Mouse (Mus musculus) hindlimb bud, embryonic 11.5 days (tissue): ENCODE data around the gene Il22.
A peak's percentile ranks its signal among the peaks of the same experiment; 100 is the strongest.
"Not testable (repeated sequence)": the region's sequence is repeated elsewhere in the genome, so short reads cannot be mapped to it uniquely, and the experiment has no call there.

Source experiments
- DNase-seq: peaks from one replicate; pipeline ENCODE4 v3.0.0-alpha.2; 2012; ENCODE audit warnings: low read depth, low spot score; ENCODE audit errors: extremely low spot score

Il22 gene

DNA sequence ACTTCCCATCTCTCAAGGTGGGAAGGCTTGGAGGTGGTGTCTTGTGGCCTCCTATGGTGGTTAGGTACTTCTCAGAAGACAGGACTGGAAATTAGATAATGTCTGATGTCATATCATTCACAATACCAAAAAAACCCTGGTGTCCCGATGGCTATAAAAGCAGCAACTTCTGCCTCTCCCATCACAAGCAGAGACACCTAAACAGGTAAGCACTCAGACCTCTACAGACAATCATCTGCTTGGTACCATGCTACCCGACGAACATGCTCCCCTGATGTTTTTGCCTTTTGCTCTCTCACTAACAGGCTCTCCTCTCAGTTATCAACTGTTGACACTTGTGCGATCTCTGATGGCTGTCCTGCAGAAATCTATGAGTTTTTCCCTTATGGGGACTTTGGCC is at the start of gene Il22:
Gene Il22 (plus strand): TSS at position 301 of the 400 bp plus-strand sequence.
- DNase-seq, result no peak

DNA sequence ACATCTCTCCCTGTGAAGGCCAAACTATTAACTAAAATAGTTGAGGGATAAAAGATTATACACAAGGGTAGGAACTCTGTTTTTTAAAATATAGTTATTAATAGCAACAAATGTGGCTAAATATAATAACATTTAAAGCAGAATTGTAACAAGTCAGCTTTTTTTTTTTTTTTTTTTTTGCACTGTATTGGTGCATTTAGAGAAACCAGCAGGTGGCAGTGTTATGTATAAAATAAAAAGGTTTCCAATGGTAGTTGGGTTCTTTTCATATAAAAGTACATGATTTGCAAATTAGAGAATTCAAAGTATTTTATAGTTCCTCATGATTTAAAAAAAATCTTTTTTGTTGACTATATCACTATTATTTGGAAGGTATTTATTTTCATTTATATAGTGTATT is 48.8 kb upstream of the Il22 start:
- no peak for DNase-seq

DNA sequence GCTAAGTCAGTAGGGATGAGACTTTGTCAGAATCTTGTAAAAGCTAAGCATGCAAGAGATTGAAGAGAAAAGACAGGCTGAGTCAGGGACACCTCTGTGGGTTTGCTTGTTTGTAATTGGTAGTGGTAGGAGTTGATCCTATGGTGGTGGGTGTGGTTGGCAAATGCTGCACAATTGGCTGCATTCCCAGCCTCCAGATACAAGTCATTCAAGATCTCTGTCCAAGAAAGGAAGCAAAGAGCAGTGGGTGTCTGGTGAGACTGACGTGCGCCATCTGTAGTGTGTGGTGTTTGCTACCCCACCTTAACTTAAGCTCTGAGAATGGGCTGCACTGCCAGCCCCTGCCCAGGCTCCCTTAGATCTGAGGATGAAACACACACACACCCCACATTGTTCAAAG is 43.6 kb upstream of the Il22 start:
- DNase-seq, result no peak

DNA sequence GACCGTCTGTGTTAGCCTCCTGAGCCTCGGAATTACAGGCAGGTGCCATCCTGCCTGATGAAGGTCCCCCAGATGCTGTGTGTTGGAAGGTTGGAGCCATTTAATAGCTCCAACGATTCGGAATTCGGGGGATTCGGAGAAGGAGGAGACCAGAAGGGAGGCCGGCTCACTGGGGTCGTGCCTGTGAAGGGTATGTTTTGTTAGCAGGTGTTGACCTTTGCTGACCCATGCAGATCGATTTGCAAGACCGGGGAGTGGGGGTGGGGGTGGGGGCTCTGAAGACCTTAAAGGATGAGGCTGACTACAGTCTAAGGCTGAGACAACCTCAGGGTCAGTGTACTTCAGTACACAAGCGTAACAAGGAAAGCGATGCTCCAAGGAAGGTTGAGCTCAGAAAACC is 35.5 kb upstream of the Il22 start:
- no peak for DNase-seq

DNA sequence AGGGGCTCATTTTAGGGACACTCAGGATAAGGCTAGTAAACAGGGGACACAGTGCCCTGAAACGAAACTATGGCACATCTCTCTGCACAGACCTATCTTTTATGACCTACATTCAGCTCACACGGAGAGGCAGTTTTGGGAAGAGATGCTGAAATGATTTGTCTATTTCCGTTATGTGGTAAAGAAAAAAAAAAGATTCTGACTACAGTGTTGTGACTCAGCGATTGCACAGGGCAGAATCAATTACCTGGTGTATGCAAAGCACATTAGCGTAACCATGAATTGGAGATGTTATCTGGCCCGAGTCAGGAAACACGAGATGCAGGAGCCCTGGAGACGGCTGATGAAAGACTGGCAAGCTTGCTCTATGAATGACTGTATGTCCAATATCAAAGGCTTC is 32.3 kb upstream of the Il22 start:
- no peak for DNase-seq

DNA sequence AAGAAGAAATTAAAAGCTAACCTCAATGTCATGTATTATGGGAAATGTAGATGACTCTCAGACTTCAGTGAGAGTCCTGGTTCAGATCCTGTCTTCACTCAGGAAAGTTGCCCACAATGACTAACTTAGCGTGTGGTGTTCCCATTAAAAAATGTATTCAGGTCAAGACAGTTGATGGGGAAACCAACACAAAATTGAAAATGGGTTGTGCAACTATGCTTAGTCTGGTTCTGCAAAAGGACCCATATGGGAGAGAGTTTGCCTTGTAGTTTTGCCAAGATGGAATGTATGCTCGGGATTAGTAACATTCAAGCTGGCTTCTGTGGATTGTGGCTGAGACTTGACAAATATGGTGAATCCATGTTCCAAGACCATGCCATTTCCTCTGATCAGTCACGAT is 31.9 kb upstream of the Il22 start:
- DNase-seq, result no peak

DNA sequence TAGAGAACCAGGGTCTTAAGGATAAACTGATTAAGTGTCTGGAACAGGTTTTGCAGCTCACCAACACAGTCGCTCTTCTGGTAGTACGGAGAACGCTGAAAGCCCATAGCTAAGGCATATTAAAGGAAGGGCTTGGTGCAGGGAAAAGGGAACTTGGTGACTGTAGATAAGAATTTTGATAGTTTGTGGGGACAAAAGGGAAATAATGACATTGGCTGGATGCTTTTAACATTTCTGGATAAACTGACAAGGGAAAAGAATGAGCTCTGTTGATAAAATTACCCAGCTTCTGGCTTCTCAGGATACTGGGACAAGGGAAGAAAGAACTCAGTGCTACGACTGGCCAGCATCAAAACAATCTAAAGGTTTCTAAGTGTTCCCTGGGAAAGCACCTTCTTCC is 29.2 kb upstream of the Il22 start:
- not testable (repeated sequence) for DNase-seq

DNA sequence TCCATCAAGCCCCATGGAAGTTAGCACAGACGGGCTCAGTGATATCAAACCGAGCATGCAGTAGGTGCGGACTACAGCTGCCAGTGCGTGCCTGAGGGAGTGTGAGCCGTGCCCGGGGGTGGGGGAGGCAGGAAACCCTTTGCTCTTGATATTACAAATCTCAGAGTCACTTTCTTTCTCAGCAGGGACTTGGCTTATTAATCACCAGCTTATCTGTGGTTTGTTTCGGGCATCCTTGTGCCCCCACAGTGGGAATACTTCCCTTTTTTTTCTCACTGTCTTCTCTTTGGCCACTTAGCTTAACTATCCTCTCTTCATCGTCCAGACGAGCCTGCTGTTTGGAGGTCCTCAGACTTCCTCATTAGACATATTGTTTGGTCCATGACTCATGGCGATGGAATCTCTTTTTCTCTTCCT is 26.0 kb upstream of the Il22 start:
- no peak for DNase-seq

DNA sequence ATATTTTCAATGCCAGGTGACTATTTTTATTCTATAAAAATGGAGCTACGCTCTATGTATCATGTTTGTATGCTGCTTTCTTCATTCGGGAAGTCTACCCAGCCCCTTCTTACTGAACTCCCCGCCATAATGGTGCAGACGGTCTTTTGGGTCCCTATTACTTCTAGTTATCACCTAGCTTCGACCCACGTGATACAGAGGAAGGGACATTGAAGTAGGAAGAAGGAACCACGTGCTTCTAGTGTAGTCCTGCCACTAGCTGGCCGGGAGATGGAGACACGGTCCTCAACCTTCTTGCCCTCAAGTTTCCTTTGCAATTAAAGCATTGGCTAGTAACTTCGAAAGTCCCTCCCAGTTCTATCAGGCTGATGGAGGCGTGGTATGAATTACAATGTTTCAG is 25.5 kb upstream of the Il22 start:
- DNase-seq, result no peak

DNA sequence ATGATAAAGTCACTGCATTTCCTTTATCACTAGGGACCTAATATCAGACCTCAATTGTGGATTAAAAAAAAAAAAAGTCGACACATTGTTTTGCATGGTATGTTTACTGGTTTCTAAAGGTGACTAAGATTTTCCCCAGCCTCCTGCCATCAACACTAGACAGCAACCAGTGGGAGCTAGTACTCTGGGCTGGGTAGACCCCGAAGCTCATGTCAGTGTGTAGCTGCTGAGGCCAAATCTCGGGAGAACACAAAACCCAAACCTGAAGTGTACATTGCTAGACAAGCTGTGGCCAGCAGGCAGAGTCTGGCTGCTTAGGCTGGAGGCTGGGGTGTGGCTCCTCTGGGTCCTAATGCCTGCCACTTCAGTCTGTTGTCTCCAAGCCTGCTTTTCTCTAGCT is 9.6 kb upstream of the Il22 start:
- DNase-seq, result not testable (repeated sequence)

DNA sequence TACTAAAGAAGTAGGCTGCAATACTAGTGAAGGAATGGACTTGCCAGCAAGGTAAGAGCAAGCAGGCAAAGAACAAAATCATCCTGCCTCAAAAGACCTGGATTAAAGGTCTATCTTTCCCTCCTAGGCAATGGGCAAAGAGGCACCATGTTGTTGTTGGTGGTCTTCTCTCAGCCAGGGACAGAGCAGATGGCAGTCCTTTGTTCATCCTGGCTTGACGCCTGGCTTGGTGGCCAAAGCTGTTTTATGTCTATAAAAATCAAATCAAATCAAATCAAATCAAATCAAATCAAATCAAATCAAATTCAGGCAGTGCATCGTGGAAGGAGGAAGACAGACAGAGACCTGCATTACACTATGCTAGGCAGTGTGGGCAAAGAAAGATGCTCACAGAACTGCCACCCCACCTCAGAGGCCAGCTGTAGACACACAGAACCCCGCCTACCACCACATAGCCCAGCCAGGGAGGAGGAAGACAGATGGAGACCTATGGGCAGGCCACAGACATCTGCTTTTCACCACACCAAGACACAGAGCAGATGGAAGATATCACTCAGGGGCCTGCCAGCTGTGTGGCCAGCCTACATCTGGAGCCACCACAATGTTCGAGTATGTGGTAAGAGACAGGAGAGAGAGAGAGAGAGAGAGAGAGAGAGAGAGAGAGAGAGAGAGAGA is 11.1 kb downstream of the Il22 start:
- not testable (repeated sequence) for DNase-seq

DNA sequence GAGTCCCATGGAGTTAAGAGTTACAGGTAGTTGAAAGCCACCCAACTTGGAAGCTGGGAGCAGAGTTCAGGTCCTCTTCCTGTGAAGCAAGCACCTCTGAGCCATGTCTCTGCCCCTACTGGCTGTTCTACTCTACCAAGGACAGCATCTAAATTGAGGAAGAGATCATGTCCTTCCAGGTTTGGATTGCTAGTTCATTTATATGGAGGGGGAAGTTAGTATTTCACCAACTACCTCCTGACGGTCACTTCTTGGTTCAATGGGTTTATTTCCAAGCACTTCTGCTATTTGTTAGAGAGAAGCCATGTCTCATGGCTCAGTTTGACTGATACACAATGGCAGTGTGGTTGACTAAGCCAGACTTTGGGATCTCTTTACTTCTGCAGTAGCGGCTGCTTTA is 22.9 kb downstream of the Il22 start:
- DNase-seq, result not testable (repeated sequence)

DNA sequence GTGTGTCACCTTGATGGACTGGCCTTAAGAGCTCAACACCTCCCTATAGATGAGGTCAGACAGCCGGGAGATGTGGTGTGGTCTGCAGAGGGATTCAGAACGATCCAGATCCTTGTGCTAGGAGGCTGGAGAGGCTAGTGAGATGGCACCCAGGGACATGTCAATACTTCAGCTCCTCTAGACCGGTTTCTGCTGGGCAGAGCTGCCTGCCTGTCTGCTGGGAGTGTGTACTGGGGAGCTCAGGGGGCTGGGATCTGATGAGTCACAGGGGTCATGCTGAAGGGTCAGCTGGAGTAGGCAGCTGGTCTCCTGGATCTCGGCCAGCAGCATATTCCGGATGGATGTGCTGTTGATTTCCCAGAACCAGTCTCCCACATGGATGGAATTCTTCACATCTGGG is 27.9 kb downstream of the Il22 start:
- DNase-seq, result not testable (repeated sequence)

DNA sequence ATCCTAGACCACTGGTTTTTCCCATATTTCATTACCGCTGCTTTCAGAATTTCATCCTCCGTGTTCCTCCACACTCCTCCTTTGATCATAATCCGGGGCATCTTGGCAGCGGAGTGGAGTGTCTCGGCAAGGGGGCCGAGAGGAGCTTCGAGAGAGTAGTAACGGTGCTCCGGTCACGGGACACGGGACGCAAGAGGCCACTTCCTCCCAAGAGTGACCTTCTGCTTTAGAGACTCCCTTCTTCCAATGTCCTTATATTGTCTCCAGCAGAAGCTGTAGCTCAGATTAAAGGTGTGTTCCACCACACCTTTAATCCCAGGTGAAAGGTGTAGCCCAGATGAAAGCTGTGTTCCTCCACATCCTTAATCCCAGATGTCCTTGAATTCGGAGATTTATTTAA is 35.9 kb downstream of the Il22 start, which contains the start of gene Gm32717:
Gene Gm32717 (minus strand): TSS at position 101 of the 400 bp plus-strand sequence.
- DNase-seq, result not testable (repeated sequence)

DNA sequence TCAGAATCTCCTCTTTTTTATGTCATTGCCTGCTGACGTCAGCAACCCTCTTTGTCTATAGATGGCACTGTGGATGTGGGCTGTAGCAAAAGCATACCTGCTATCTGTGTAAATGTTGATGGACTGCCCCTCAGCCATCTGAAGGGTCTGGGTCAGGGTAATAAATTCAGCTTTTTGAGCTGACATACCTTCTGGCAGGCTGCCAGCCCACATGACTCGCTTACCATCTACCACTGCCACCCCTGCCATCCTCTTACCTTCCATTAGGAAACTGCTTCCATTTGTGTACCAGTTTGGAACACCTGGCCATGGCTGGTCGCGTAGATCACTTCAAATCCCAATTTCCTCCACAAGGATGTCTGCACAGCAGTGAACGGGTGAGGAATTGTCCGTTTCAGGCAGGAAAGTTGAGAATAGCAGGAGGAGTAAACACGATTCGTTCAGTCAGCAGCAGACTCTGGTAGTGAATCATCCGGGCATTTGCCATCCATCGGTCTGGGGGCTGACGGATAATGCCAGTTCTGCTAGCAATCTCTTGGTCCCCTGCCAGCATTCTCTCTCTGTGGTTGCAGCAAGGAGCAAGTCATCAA is 44.4 kb downstream of the Il22 start:
- DNase-seq, result not testable (repeated sequence)

DNA sequence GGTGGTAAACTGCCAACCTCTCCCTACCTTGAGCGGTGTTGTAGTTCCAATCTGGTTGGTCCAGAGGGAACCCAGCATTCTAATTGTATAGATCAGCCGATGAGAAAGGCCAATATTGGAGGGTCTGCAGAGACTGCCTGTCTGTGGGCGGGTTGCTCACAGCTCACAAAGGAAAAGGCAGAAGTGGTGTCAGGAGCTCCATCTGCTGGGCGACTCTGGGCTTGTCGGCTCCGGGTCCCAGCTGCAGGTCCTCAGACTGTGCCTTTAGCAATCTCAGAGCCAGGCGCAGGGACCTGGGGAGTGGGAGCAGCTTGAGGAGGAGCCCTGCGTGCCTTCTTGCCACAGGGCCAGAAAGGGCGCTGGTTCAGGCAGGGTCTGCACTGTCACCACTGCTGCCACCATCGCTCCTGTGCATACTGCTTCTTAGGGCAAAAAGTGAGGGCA is 46.1 kb downstream of the Il22 start:
- DNase-seq, result peak; percentile 22

DNA sequence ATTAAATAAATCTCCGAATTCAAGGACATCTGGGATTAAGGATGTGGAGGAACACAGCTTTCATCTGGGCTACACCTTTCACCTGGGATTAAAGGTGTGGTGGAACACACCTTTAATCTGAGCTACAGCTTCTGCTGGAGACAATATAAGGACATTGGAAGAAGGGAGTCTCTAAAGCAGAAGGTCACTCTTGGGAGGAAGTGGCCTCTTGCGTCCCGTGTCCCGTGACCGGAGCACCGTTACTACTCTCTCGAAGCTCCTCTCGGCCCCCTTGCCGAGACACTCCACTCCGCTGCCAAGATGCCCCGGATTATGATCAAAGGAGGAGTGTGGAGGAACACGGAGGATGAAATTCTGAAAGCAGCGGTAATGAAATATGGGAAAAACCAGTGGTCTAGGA is 53.6 kb downstream of the Il22 start, which contains the start of gene Gm32802:
Gene Gm32802 (plus strand): TSS at position 301 of the 400 bp plus-strand sequence.
- not testable (repeated sequence) for DNase-seq
